Mouse (Mus musculus) heart, postnatal 25 days (tissue): ENCODE results near the gene Tpi1. TPM values are rescaled to one million over a fixed set of nuclear protein-coding genes. Genes with fewer than 3 reads are reported as not detected.

ENCODE experiments used
- DNase-seq: peaks from one replicate; pipeline ENCODE4 v3.0.0; 2022; ENCODE audit warnings: low spot score
- intact Hi-C: fragments of 180-260 bp; cut with DNase I; formaldehyde crosslinking; loops from one replicate; pipeline ENCODE4 v1.15.1; 2025
- total RNA-seq, 2 experiments: library from RNA; stranded (reverse); gene quantifications; 2 replicates each; pipeline ENCODE4 v1.2.3; 2021

Tpi1 gene
- total RNA-seq, 2 experiments from 2014 or later, result 837 to 904 TPM

GRCm38 (mm10) chr6:124786756-124787420, 27.2 kb downstream of the Tpi1 start:
- DNase-seq, result no peak
- intact Hi-C loops, result no loop called here

GRCm38 (mm10) chr6:124782436-124782835, 31.7 kb downstream of the Tpi1 start:
- no peak for DNase-seq
- intact Hi-C loops, result no loop called here

GRCm38 (mm10) chr6:124780917-124781316, 33.2 kb downstream of the Tpi1 start:
- no peak for DNase-seq
- intact Hi-C loops, result no loop called here

GRCm38 (mm10) chr6:124779984-124780416, 34.1 kb downstream of the Tpi1 start:
- no peak for DNase-seq
- intact Hi-C loops, result no loop called here

- no peak for DNase-seq
- intact Hi-C loops, result no loop called here
Measured at GRCm38 (mm10) chr6:124779222-124779983, 34.7 kb downstream of the Tpi1 start, which contains the start of gene Lrrc23. Gene Lrrc23, minus strand, starts transcription at chr6:124779727.

GRCm38 (mm10) chr6:124770511-124770910, 43.6 kb downstream of the Tpi1 start:
- no peak for DNase-seq
- intact Hi-C loops, result no loop called here

GRCm38 (mm10) chr6:124770013-124770412, 44.1 kb downstream of the Tpi1 start:
- intact Hi-C loops, result no loop called here
- DNase-seq, result no peak

- no peak for DNase-seq
- intact Hi-C loops, result no loop called here
Measured at GRCm38 (mm10) chr6:124769101-124769765, 44.9 kb downstream of the Tpi1 start, which contains the start of gene Eno2. Gene Eno2, minus strand, starts transcription at chr6:124769673.

GRCm38 (mm10) chr6:124768704-124769044, 45.4 kb downstream of the Tpi1 start:
- intact Hi-C loops, result no loop called here
- DNase-seq, result no peak

GRCm38 (mm10) chr6:124767920-124768703, 46.0 kb downstream of the Tpi1 start:
- intact Hi-C loops, result no loop called here

GRCm38 (mm10) chr6:124767536-124767919, 46.6 kb downstream of the Tpi1 start:
- DNase-seq, result no peak
- intact Hi-C loops, result no loop called here

More at GRCm38 (mm10) chr6:124767920-124768703, 46.0 kb downstream of the Tpi1 start:
- DNase-seq, result no peak

GRCm38 (mm10) chr6:124765951-124766350, 48.1 kb downstream of the Tpi1 start:
- DNase-seq, result no peak
- intact Hi-C loops, result no loop called here

Other genes starting within 250 kb of the Tpi1 start
- 1 to 10 TPM in 1 of 2 experiments, under 1 TPM in 1; 0.95 to 1.3 TPM for gene C1rb, start 244.0 kb downstream of the Tpi1 start, total RNA-seq
- gene C1s2, start 178.2 kb downstream of the Tpi1 start, total RNA-seq, result under 1 TPM; 0.48 to 0.62 TPM
- gene Lpcat3, start 151.3 kb downstream of the Tpi1 start, total RNA-seq, result 10 to 100 TPM; 39.6 to 43.9 TPM
- gene Emg1, start 102.1 kb downstream of the Tpi1 start, total RNA-seq, result 10 to 100 TPM; 72.5 to 75.1 TPM
- gene Phb2, start 102.0 kb downstream of the Tpi1 start, total RNA-seq, result 100 to 1,000 TPM; 322 to 323 TPM
- 1 to 10 TPM; 4.7 TPM for gene Ptpn6, start 75.6 kb downstream of the Tpi1 start, total RNA-seq
- gene Grcc10, start 72.9 kb downstream of the Tpi1 start, total RNA-seq, result 100 to 1,000 TPM; 274 to 277 TPM
- gene Gm45234, start 58.3 kb downstream of the Tpi1 start, total RNA-seq, result 1 to 10 TPM in 1 of 2 experiments, not detected in 1; 3.8 TPM
- gene Atn1, start 57.8 kb downstream of the Tpi1 start, total RNA-seq, result 10 to 100 TPM; 37.0 to 39.7 TPM
- gene Eno2, start 44.6 kb downstream of the Tpi1 start, total RNA-seq, result 1 to 10 TPM; 1.9 to 3.3 TPM
- gene Lrrc23, start 34.6 kb downstream of the Tpi1 start, total RNA-seq, result not detected
- 1 to 10 TPM; 2.9 to 3.3 TPM for gene Spsb2, start 5.6 kb downstream of the Tpi1 start, total RNA-seq
- 10 to 100 TPM; 73.7 to 75.3 TPM for gene Usp5, start 15.2 kb upstream of the Tpi1 start, total RNA-seq
- 1 to 10 TPM in 1 of 2 experiments, under 1 TPM in 1; 0.91 to 1.6 TPM for gene Cdca3, start 15.3 kb upstream of the Tpi1 start, total RNA-seq
- 1 to 10 TPM; 3.0 to 3.2 TPM for gene Gnb3, start 26.0 kb upstream of the Tpi1 start, total RNA-seq
- 10 to 100 TPM; 12.3 to 13.5 TPM for gene P3h3, start 43.5 kb upstream of the Tpi1 start, total RNA-seq
- gene Gpr162, start 49.7 kb upstream of the Tpi1 start, total RNA-seq, result 1 to 10 TPM in 1 of 2 experiments, under 1 TPM in 1; 0.62 to 1.0 TPM
- gene Cd4, start 73.9 kb upstream of the Tpi1 start, total RNA-seq, result 1 to 10 TPM in 1 of 2 experiments, under 1 TPM in 1; 0.73 to 1.3 TPM
- under 1 TPM; 0.34 to 0.83 TPM for gene Lag3, start 97.4 kb upstream of the Tpi1 start, total RNA-seq
- gene Ptms, start 105.8 kb upstream of the Tpi1 start, total RNA-seq, result 100 to 1,000 TPM; 235 to 245 TPM
- gene Mlf2, start 117.1 kb upstream of the Tpi1 start, total RNA-seq, result 100 to 1,000 TPM; 205 to 207 TPM
- 10 to 100 TPM; 85.8 to 88.6 TPM for gene Cops7a, start 151.2 kb upstream of the Tpi1 start, total RNA-seq
- 1 to 10 TPM in 1 of 2 experiments, under 1 TPM in 1; 0.49 to 1.1 TPM for gene Pianp, start 182.4 kb upstream of the Tpi1 start, total RNA-seq
- gene Zfp384, start 194.8 kb upstream of the Tpi1 start, total RNA-seq, result 10 to 100 TPM; 19.2 to 22.0 TPM
- 10 to 100 TPM; 35.0 to 35.6 TPM for gene Ing4, start 225.5 kb upstream of the Tpi1 start, total RNA-seq
- 1 to 10 TPM; 2.5 to 4.1 TPM for gene Acrbp, start 235.4 kb upstream of the Tpi1 start, total RNA-seq